Mouse (Mus musculus): ENCODE results near the gene Cacna1h. TPM values are rescaled to one million over a fixed set of nuclear protein-coding genes. Genes with fewer than 3 reads are reported as not detected.

Gene Cacna1h
- total RNA-seq, 4 experiments from 2014 or later: 44.2 to 56.5 (median 50.2) TPM

- no peak for DNase-seq (ENCODE audit: low spot score in 2 of 2)
These were observed 101.3 kb downstream of the Cacna1h start for GRCm38 (mm10) chr17:25332321-25332720.

Other genes starting within 250 kb of the Cacna1h start
- 10 to 100 TPM; 17.7 to 19.9 (median 19.6) TPM for gene BC003965, start 249.2 kb downstream of the Cacna1h start, total RNA-seq (2022)
- 10 to 100 TPM; 37.0 to 40.0 (median 37.8) TPM for gene Unkl, start 245.4 kb downstream of the Cacna1h start, total RNA-seq (2022)
- 10 to 100 TPM; 73.0 to 83.6 (median 76.1) TPM for gene Gnptg, start 193.7 kb downstream of the Cacna1h start, total RNA-seq (2022)
- gene Tsr3, start 193.6 kb downstream of the Cacna1h start, total RNA-seq (2022): 10 to 100 TPM; 18.4 to 26.5 (median 24.7) TPM
- gene Baiap3, start 177.4 kb downstream of the Cacna1h start, total RNA-seq (2022): 10 to 100 TPM; 14.5 to 33.9 (median 31.2) TPM
- 100 to 1,000 TPM; 228 to 239 (median 235) TPM for gene Ube2i, start 159.2 kb downstream of the Cacna1h start, total RNA-seq (2022)
- gene Prss34, start 135.4 kb downstream of the Cacna1h start, total RNA-seq (2022): not detected
- not detected for gene Prss28, start 125.1 kb downstream of the Cacna1h start, total RNA-seq (2022)
- not detected for gene Prss29, start 115.1 kb downstream of the Cacna1h start, total RNA-seq (2022)
- not detected for gene Tpsab1, start 88.2 kb downstream of the Cacna1h start, total RNA-seq (2022)
- not detected for gene Tpsb2, start 67.5 kb downstream of the Cacna1h start, total RNA-seq (2022)
- not detected for gene Tpsg1, start 64.5 kb downstream of the Cacna1h start, total RNA-seq (2022)
- 1 to 10 TPM in 1 of 4 experiments, under 1 TPM in 3; 0.76 to 2.1 (median 0.87) TPM for gene Tekt4, start 20.8 kb upstream of the Cacna1h start, total RNA-seq (2022)
- 1 to 10 TPM; 1.4 to 1.7 (median 1.5) TPM for gene Sstr5, start 63.5 kb upstream of the Cacna1h start, total RNA-seq (2022)
- 10 to 100 TPM; 49.8 to 68.7 (median 54.9) TPM for gene Sox8, start 136.9 kb upstream of the Cacna1h start, total RNA-seq (2022)
- gene Lmf1, start 145.3 kb upstream of the Cacna1h start, total RNA-seq (2022): 10 to 100 TPM; 22.0 to 26.3 (median 24.6) TPM

All from left cerebral cortex, adult 8-10 months (tissue).